Mouse (Mus musculus) thymus, adult 2 months (tissue): ENCODE measurements around the gene Cyp2d22. TPM values are rescaled to one million over a fixed set of nuclear protein-coding genes. Genes with fewer than 3 reads are reported as not detected.
"Not testable (repeated sequence)": the region's sequence is repeated elsewhere in the genome, so short reads cannot be mapped to it uniquely, and the experiment has no call there.

ENCODE experiments used
- DNase-seq: peaks from one replicate; pipeline ENCODE4 v3.0.0; 2021
- H3K27ac ChIP-seq: fragments of 200-500 bp; 2 replicates; pipeline ENCODE4 v1.5.1; 2012; ENCODE audit warnings: low read length, control low read depth; ENCODE audit not compliant: control insufficient read depth, insufficient read depth
- H3K27me3 ChIP-seq: fragments of 200-500 bp; 2 replicates; pipeline ENCODE4 v1.6.1; 2012; ENCODE audit warnings: mild to moderate bottlenecking, low read length, moderate library complexity, mixed read lengths; ENCODE audit not compliant: control insufficient read depth, insufficient read depth
- H3K36me3 ChIP-seq: fragments of 200-500 bp; 2 replicates; pipeline ENCODE4 v1.6.1; 2012; ENCODE audit warnings: mild to moderate bottlenecking, low read length, moderate library complexity; ENCODE audit not compliant: control insufficient read depth, insufficient read depth
- H3K4me1 ChIP-seq: fragments of 200-500 bp; replicated peaks from 2 replicates; pipeline ENCODE4 v1.6.1; 2012; ENCODE audit warnings: low read length; ENCODE audit not compliant: control insufficient read depth, insufficient read depth
- H3K4me3 ChIP-seq: fragments of 200-500 bp; 2 replicates; pipeline ENCODE4 v1.5.1; 2012; ENCODE audit warnings: mild to moderate bottlenecking, low read length, control low read depth, moderate library complexity; ENCODE audit not compliant: control insufficient read depth, insufficient read depth
- CTCF ChIP-seq: fragments of 200-500 bp; IDR thresholded peaks from 2 replicates; pipeline ENCODE4 v1.5.1; 2012; ENCODE audit warnings: mild to moderate bottlenecking, control low read depth, low read length, moderate library complexity, borderline replicate concordance; ENCODE audit not compliant: control insufficient read depth, poor library complexity, insufficient read depth; ENCODE audit errors: extremely low read depth
- POLR2A ChIP-seq: fragments of 200-500 bp; IDR thresholded peaks from 2 replicates; pipeline ENCODE4 v1.6.1; 2012; ENCODE audit warnings: mild to moderate bottlenecking, low read length, control low read depth, moderate library complexity; ENCODE audit not compliant: control insufficient read depth, poor library complexity, insufficient read depth; ENCODE audit errors: extremely low read depth
- WGBS: fragments of 180-500 bp; shearing (Covaris S2); methylation state at CpG from one replicate; pipeline ENCODE4 v1.1.7; 2018; 5-methylcytosine and 5-hydroxymethylcytosine counted together
- polyA plus RNA-seq: library from polyadenylated mRNA; depleted of rRNA; stranded (reverse); fragments of >200 nt; gene quantifications from 2 replicates; pipeline ENCODE4 v1.2.3, GENCODE M21; 2012

Gene Cyp2d22
- polyA plus RNA-seq, 1 experiment, result 15.7 TPM

DNA sequence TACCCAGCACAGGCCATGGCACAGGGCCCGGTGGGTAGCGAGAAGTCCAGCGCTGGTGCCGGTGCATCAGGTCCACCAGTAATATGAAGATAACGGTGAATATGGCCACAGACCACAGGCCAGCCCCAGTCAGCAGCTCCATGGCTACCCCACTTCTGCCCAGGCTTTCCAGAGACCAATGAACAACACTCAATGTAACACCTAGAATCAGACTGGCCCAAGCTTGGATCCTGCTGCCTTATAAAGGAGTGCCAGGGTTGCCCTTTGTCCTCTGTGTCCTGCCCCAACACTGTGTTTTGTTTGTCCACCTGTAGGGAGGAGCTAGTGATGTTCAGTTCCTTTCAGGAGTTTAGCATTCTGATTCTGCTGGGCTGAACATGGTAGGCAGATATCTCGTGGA lies 26.9 kb upstream of the Cyp2d22 start, which contains the start of gene Cyp2d10:
Cyp2d10 (minus strand) TSS at position 215 of the 400 bp plus-strand sequence.
- no peak within 1 kb of the TSS for H3K27ac ChIP-seq
- DNase-seq, result no peak
- 94% methylated on average over 6 of the region's 6 CpGs for WGBS

GRCm38 (mm10) chr15:82404163-82404562 lies 24.1 kb upstream of the Cyp2d22 start:
- DNase-seq, result no peak
- 90% methylated on average over 3 of the region's 3 CpGs for WGBS
- H3K4me1 ChIP-seq, result no peaks in the 10 kb centered on the region
- H3K4me3 ChIP-seq, result no peak overlapping the region
- H3K27ac ChIP-seq, result no peak overlapping the region
- TF ChIP-seq POLR2A (no peak), CTCF (no peak)
- no peaks in the 10 kb centered on the region for H3K27me3 ChIP-seq
- no peaks in the 10 kb centered on the region for H3K36me3 ChIP-seq

More for the DNA sequence above, 26.9 kb upstream of the Cyp2d22 start, which contains the start of gene Cyp2d10:
- Histone ChIP-seq H3K36me3 (no peaks in the 10 kb centered on the region), H3K27me3 (no peaks in the 10 kb centered on the region), H3K4me1 (no peaks in the 10 kb centered on the region), H3K4me3 (no peak within 1 kb of the TSS)
- TF ChIP-seq POLR2A (no peak), CTCF (no peak)

- Histone ChIP-seq H3K27me3 (no peaks in the 10 kb centered on the region), H3K36me3 (no peaks in the 10 kb centered on the region), H3K4me1 (no peaks in the 10 kb centered on the region), H3K4me3 (no peak overlapping the region), H3K27ac (no peak overlapping the region)
- 95% methylated on average over 9 of the region's 9 CpGs for WGBS
- no peak for DNase-seq
- no peak for TF ChIP-seq CTCF
- no peak for TF ChIP-seq POLR2A
Measured at GRCm38 (mm10) chr15:82403606-82404005, 23.5 kb upstream of the Cyp2d22 start.

DNA sequence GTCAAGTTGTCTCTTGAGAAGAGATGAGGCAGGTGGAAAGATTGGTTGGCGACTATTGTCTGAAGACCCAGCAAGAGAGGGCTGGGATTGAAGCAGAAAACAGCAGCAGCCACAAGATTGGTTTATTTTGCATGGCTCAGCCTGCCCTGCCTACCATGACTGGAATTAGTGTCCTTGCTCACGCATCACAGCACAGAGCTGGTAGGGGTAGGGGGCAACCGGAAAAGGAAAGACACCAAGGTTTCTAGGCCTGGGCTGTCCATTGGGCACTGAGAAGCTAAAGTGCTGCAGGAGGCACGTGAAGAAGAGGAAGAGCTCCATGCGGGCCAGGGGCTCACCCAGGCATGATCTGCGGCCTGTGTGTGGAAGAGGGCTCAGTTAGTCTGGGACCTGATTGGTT lies 22.7 kb upstream of the Cyp2d22 start:
- no peaks in the 10 kb centered on the region for H3K27me3 ChIP-seq
- H3K4me3 ChIP-seq, result no peak overlapping the region
- TF ChIP-seq POLR2A, result no peak
- H3K4me1 ChIP-seq, result no peaks in the 10 kb centered on the region
- no peaks in the 10 kb centered on the region for H3K36me3 ChIP-seq
- DNase-seq, result no peak
- H3K27ac ChIP-seq, result no peak overlapping the region
- 86% methylated on average over 6 of the region's 6 CpGs for WGBS

- no peaks in the 10 kb centered on the region for H3K36me3 ChIP-seq
- no peak for TF ChIP-seq POLR2A
- TF ChIP-seq CTCF, result no peak
- H3K27ac ChIP-seq, result no peak overlapping the region
- no peak overlapping the region for H3K4me3 ChIP-seq
- no peaks in the 10 kb centered on the region for H3K27me3 ChIP-seq
- DNase-seq, result no peak
- H3K4me1 ChIP-seq, result no peaks in the 10 kb centered on the region
Measured at GRCm38 (mm10) chr15:82402106-82402505, 22.0 kb upstream of the Cyp2d22 start.

DNA sequence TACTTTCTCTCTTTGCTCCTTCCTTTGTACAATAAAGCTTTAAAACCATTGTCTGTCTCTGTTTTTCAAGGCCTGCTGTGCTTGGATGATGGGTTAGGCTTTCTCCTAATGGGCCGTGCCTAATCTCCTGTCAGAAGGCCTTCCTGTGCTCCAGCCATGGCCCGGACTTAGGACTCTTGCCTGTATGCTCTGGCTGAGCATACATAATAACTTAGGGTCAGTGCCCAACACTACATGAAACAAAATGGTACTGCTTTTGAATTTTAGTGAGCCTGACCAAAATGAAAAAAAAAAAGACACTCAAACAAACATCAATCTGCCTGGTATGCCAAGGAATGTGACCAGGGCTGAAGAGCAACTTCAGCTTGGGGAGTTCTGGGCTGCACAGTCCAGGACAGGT lies 21.5 kb upstream of the Cyp2d22 start:
- 84% methylated on average over 2 of the region's 2 CpGs for WGBS
- no peaks in the 10 kb centered on the region for H3K36me3 ChIP-seq
- no peak overlapping the region for H3K27ac ChIP-seq
- TF ChIP-seq POLR2A (no peak), CTCF (no peak)
- H3K27me3 ChIP-seq, result no peaks in the 10 kb centered on the region
- DNase-seq, result no peak
- H3K4me3 ChIP-seq, result no peak overlapping the region
- no peaks in the 10 kb centered on the region for H3K4me1 ChIP-seq

DNA sequence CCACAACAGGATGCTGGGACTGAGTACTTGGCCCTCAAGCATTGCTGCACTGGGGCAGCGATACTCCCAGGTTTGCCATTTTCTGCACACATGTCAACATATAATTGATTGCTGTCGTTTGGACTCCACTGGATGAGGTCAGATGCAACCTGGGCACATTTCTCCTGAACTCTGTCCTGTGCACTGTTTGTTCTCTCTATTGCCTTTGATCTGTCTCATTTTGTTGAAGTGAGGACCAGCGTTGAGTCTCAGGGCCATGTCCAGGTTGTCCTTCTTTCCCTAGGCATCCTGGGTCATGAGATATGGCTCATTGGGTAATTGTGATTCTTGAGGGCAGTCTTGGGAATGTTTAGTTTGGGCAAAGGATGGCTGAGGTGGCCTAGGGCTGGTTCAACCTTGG lies 15.9 kb upstream of the Cyp2d22 start:
- not testable (repeated sequence) for H3K27ac ChIP-seq, H3K4me1 ChIP-seq, DNase-seq, H3K27me3 ChIP-seq, H3K4me3 ChIP-seq, H3K36me3 ChIP-seq
- 93% methylated on average over 3 of the region's 3 CpGs for WGBS

- not testable (repeated sequence) for H3K27ac ChIP-seq, H3K4me3 ChIP-seq, H3K36me3 ChIP-seq, DNase-seq, H3K27me3 ChIP-seq, H3K4me1 ChIP-seq
- 91% methylated on average over 2 of the region's 2 CpGs for WGBS
Measured at GRCm38 (mm10) chr15:82393922-82394321, 13.9 kb upstream of the Cyp2d22 start, which contains the start of gene Cyp2d11. Gene Cyp2d11 (minus strand): TSS chr15:82394022.

DNA sequence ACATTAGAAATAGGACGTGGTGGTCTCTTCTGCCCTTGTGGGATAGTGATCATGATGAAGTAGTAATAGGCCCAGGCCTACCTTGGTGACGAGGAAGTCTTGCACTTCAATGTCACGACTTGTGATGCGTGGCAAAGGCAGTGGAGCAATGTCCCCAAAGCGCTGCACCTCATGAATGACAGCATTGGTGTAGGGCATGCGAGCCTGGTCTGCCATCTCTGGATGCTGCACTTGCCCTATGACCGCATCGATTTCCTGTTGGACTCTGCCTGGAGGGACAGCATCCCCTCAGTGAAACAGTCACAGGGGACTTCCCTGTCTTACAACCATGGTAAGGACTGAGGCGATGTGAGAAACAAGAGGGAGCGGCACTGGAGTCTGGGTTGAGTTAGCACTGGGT lies 9.9 kb upstream of the Cyp2d22 start:
- not testable (repeated sequence) for H3K27me3 ChIP-seq, DNase-seq, H3K4me1 ChIP-seq, H3K27ac ChIP-seq, H3K4me3 ChIP-seq, H3K36me3 ChIP-seq
- 95% methylated on average over 10 of the region's 10 CpGs for WGBS
